Mouse (Mus musculus): ENCODE measurements around the gene Flad1.

- TF ChIP-seq POLR2A (IDR thresholded peaks at IDR 0.05; ENCODE audit: insufficient read depth, low read depth, low read length), result peak; percentile 74; the same call in 1 of the 2 replicates
- no peak for TF ChIP-seq CTCF (IDR thresholded peaks at IDR 0.05; ENCODE audit: insufficient read depth, low read depth, low read length)
These were observed 18.8 kb upstream of the Flad1 start, which contains the start of gene Pygo2 for GRCm38 (mm10) chr3:89430171-89431159.
